Mouse (Mus musculus) embryonic facial prominence, embryonic 10.5 days (tissue): Measurements from ENCODE around the gene Rnf214. TPM values are rescaled to one million over a fixed set of nuclear protein-coding genes. Genes with fewer than 3 reads are reported as not detected.

Source experiments
- DNase-seq: peaks from one replicate; pipeline ENCODE4 v3.0.0-alpha.2; 2017; ENCODE audit warnings: low spot score
- H3K27ac ChIP-seq: fragments of 300-500 bp; sonication (generic); replicated peaks from 2 replicates; pipeline ENCODE4 v1.5.1; 2016; ENCODE audit warnings: mild to moderate bottlenecking
- H3K27me3 ChIP-seq: fragments of 300-500 bp; sonication (generic); replicated peaks from 2 replicates; pipeline ENCODE4 v1.6.1; 2016; ENCODE audit warnings: low read depth, mild to moderate bottlenecking; ENCODE audit not compliant: poor library complexity, severe bottlenecking
- H3K36me3 ChIP-seq: fragments of 300-500 bp; sonication (generic); replicated peaks from 2 replicates; pipeline ENCODE4 v1.6.1; 2016; ENCODE audit warnings: mild to moderate bottlenecking, moderate library complexity
- H3K4me1 ChIP-seq: fragments of 300-500 bp; sonication (generic); 2 replicates; pipeline ENCODE4 v1.6.1; 2016
- H3K4me3 ChIP-seq: fragments of 300-500 bp; sonication (generic); 2 replicates; pipeline ENCODE4 v1.5.1; 2016; ENCODE audit warnings: mild to moderate bottlenecking, moderate library complexity
- H3K9me3 ChIP-seq: fragments of 300-500 bp; sonication (generic); 2 replicates; pipeline ENCODE4 v1.6.1; 2016; ENCODE audit warnings: mild to moderate bottlenecking
- WGBS: fragments of 180-500 bp; shearing (Covaris S2); methylation state at CpG from one replicate; pipeline ENCODE4 v1.1.7; 2016; 5-methylcytosine and 5-hydroxymethylcytosine counted together
- polyA plus RNA-seq: library from polyadenylated mRNA; unstranded; fragments of >200 nt; fragmentation: Nextera tagmentation; extraction: Ambion mirVana; gene quantifications from 2 replicates; pipeline ENCODE4 v1.2.1, GENCODE M21; 2016

Gene Rnf214
- polyA plus RNA-seq, 1 experiment from 2014 or later = 66.8 TPM

DNA sequence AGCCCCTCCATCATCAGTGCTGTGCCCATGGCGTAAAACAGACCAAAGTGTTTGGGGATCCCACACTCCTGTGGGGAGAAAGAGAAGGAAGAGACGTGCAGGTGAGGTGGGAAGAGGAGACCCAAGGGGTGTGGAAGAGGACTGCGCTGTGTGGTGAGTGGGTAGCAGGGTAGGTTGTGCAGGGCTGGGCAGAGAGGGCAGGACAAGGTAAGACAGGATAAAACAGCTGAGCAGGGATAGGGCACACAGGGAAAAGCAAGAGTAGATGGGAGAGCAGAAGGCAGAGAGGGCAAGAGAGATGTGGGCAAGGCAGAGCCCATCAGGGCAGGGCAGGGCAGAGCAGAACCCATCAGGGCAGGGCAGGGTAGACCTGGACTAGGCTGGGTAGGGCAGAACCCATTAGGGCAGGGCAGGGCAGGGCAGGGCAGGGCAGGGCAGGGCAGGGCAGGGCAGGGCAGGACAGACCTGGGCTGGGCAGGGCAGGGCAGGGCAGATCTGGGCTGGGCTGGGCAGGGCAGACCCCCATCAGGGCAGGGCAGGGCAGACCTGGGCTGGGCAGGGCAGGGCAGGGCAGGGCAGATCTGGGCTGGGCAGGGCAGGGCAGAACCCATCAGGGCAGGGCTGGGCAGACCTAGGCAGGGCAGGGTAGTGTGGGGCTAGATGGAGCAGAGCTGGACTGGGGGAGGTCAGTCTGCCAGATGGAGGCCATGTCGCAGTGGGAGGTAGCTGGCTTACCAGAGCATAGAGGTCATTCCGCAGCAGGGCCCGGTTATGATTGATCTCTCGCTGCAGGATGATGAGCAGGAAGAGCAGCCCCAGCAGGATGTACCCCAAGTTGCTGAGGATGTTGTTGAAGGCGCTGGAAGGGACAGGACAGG lies 37.2 kb upstream of the Rnf214 start:
- Histone ChIP-seq H3K4me3 (no peak overlapping the region), H3K36me3 (peaks cover 91% of the 10 kb centered on the region), H3K4me1 (no peaks in the 10 kb centered on the region), H3K27ac (no peak overlapping the region), H3K9me3 (no peaks in the 10 kb centered on the region), H3K27me3 (no peaks in the 10 kb centered on the region)
- DNase-seq = no peak
- 88% methylated on average over 8 of the region's 8 CpGs for WGBS

DNA sequence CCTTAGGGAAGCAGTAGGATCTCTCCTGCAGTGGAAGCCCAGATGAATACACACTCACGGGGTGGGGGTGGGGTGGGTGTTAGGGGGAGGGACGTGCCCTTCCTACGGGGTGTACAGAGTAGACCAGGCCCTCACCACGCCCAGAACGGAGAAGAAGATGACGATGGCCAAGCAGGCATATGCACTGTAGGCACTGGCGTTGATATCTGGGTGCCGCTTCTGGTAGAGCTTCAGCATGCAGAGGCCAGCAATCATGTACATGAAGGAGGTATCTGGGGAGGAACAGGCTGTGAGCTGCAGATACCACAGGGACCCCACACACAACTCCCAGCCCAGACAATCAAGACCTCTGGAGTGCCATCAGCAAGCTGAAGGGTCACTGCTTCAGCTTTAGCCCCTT lies 36.2 kb upstream of the Rnf214 start:
- Histone ChIP-seq H3K9me3 (no peaks in the 10 kb centered on the region), H3K27me3 (no peaks in the 10 kb centered on the region), H3K4me3 (no peak overlapping the region), H3K27ac (no peak overlapping the region), H3K4me1 (no peaks in the 10 kb centered on the region), H3K36me3 (peaks cover 91% of the 10 kb centered on the region)
- DNase-seq = no peak
- WGBS = 95% methylated on average over 8 of the region's 8 CpGs

DNA sequence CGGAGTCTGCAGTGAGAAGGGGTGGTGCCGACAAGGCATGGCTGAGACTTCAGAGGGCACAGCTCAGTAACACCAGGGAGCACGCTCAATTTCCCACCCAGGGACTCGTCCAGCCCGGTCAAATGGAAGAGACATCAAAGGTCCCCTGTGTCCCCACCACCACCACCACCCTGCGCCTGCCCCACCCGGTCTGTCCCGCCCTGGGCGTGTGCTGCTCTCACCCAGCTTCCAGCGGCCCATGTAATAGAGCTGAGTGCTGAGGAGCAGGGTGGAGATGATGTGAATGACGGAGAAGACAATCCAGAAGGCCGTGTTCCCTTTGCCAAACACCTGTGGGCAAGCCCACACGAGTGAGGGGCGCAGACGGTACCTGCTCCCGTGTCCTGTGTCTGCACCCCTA lies 35.8 kb upstream of the Rnf214 start:
- H3K27me3 ChIP-seq = no peaks in the 10 kb centered on the region
- no peak for DNase-seq
- WGBS = 95% methylated on average over 16 of the region's 16 CpGs
- no peak overlapping the region for H3K27ac ChIP-seq
- H3K36me3 ChIP-seq = peaks cover 90% of the 10 kb centered on the region
- H3K9me3 ChIP-seq = no peaks in the 10 kb centered on the region
- no peaks in the 10 kb centered on the region for H3K4me1 ChIP-seq
- no peak overlapping the region for H3K4me3 ChIP-seq

DNA sequence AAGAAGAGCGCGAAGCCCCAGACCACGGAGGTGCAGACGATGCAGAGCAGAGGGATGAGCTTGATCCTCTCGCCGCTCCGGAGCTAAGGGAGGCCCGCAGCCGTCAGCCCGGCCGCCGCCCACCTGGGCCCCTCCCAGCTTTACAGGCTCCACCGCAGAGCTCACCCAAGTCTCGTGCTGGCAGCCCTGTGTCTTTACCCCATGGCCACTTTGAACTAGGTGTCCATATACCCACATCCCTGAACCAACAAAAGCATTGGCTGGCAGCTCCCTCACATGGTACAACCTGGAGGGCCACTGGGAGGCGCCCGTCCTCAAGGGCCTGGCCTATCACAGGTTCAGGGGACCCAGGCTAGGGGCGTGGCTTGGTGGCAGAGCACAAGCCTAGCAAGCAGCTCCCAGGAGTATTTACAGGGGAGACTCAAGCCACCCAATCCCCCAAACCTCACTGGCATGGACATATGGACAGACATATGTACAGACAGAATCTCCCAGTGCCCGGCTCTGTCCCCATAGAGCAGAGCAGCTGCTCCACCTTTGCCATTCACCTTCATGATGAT lies 34.7 kb upstream of the Rnf214 start:
- Histone ChIP-seq H3K36me3 (peaks cover 82% of the 10 kb centered on the region), H3K9me3 (no peaks in the 10 kb centered on the region), H3K27me3 (peaks cover 4% of the 10 kb centered on the region; the same call in 1 of the 2 replicates), H3K4me3 (no peak overlapping the region), H3K4me1 (no peaks in the 10 kb centered on the region), H3K27ac (no peak overlapping the region)
- WGBS = 58% methylated on average over 18 of the region's 18 CpGs
- peak; percentile 37 for DNase-seq

DNA sequence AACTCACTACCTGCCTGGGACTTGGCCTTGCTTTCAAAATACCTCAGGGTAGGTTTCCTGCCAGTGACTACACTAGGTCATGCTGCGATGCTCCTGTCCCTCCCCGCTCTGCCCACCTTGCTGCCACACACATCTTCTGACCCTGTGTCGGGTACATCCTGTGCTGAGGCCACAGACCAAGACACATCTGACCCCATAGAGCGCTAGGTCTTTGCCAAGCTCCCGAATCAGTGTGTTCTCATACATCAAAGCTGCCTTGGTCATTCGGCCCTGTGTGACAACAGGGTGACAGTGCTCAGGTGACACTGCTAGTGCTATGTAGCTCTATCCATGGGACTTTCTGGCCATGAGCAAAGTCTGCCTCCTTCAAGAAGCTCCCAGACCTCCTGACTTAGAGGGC lies 33.1 kb upstream of the Rnf214 start:
- H3K27me3 ChIP-seq = peaks cover 9% of the 10 kb centered on the region
- no peak overlapping the region for H3K4me3 ChIP-seq
- no peak for DNase-seq
- peaks cover 11% of the 10 kb centered on the region for H3K4me1 ChIP-seq
- 94% methylated on average over 6 of the region's 6 CpGs for WGBS
- H3K36me3 ChIP-seq = peaks cover 65% of the 10 kb centered on the region
- no peak overlapping the region for H3K27ac ChIP-seq
- H3K9me3 ChIP-seq = no peaks in the 10 kb centered on the region

DNA sequence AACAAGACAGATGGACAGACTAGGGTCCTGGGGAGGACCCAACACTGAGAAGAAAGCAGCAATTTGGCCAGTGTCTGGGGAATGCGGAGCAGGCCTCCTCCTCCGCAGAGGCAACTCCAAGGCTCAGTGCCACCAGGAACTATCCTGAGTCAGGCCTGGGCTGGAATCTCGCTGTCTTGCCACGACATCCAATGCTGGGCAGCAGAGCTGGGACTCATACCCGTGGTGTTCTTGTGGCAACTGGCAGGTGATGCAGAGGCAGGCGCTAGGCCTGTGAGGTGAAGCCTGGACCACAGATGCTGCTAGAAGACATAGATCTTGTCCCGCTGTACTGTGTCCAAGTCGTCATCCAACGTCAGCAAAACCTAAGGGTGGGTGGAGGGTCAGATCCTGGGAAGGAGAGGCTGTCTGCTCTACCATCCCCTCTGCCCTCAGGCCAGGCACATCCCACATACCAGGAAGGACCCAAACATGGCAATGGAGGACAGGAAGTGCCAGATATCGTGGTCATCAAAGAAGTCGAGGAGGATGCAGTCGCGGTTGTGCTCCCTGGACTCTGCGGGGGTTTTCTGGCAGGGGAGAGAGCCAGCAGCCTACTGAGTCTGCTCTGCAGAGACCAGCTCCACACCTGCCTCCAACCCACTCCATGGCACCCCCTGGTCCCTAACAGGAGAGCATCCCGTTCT lies 32.4 kb upstream of the Rnf214 start:
- Histone ChIP-seq H3K27ac (no peak overlapping the region), H3K4me1 (peaks cover 11% of the 10 kb centered on the region), H3K4me3 (no peak overlapping the region), H3K9me3 (no peaks in the 10 kb centered on the region), H3K36me3 (peaks cover 58% of the 10 kb centered on the region), H3K27me3 (peaks cover 9% of the 10 kb centered on the region)
- DNase-seq = no peak
- 84% methylated on average over 15 of the region's 15 CpGs for WGBS

DNA sequence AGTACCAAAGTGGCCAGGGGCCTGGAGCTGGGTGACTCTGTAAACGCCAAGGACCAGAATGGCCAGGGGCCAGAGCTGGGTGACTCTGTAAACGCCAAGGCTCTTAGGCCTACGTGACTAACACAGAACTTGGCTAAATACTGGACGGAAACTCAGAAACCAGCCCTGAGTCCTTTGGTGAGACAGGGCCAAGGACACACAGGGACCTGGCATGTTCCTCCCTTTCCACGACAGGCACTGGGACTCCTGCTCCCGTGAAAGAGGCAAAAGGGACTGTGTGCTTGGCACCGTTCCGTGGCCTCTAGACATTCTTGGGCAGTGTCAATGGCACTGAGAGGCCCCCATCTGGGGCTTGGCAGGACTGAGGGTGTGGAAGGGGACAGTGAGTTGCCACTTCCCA lies 31.4 kb upstream of the Rnf214 start:
- Histone ChIP-seq H3K27ac (no peak overlapping the region), H3K4me3 (peak overlapping the region; percentile 4; the same call in 1 of the 2 replicates), H3K36me3 (peaks cover 48% of the 10 kb centered on the region), H3K4me1 (peaks cover 11% of the 10 kb centered on the region), H3K27me3 (peaks cover 9% of the 10 kb centered on the region), H3K9me3 (no peaks in the 10 kb centered on the region)
- WGBS = 89% methylated on average over 8 of the region's 8 CpGs
- DNase-seq = no peak

DNA sequence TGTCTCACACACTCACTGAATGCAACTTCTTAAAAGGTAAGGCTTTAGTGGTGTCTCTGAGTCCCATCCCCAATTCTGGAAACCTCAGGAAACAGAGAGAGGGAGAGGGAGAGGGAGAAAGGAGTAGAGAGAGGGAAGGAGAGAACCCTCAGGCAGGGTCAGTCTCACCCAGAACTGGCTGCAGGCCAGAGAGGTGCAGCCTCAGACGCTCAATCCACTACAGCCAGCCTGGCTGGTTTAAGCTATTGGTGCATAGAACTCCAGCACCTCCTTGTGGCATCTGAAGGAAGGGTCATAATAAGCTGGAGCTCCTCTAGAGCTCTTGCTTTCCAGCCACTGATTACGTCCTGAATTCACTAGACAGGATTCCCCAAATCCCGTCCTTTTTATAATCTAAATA lies 30.2 kb upstream of the Rnf214 start:
- DNase-seq = peak; percentile 63
- Histone ChIP-seq H3K9me3 (no peaks in the 10 kb centered on the region), H3K27me3 (peaks cover 9% of the 10 kb centered on the region), H3K4me1 (peaks cover 15% of the 10 kb centered on the region), H3K36me3 (peaks cover 41% of the 10 kb centered on the region), H3K27ac (no peak overlapping the region), H3K4me3 (no peak overlapping the region)
- WGBS = 27% methylated on average over 3 of the region's 3 CpGs

DNA sequence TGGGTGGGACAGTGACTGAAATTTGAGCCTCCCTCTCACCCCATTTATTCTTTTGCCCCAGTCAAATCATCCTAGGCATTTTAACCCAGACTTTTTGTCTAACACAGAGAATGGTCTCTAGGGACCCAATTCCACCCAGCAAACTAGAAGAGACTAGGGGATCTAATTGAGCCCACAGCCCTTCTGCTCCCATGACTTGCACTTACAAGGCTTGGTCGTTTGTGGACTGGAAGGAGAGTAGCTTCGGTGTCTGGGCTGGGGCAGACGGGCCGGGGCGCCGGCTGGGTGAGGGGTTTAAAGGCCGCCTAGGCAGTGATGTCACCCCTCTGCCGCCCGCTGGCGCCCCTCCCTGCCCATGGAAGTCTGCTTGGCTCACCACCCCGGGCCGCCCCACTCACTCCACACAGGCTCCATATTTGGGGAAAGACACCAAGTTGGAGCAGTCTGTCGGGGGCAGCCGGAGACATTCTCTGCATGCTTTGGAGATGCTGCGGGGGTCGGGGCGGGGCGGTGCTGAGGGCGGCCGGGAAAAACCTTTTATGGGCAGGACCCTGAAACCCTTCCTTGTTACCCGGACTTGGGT lies 29.0 kb upstream of the Rnf214 start, which contains the start of gene Tagln:
Gene Tagln, minus strand, starts transcription at position 431 of the 583 bp plus-strand sequence.
- H3K4me1 ChIP-seq = peaks cover 15% of the 10 kb centered on the region

DNA sequence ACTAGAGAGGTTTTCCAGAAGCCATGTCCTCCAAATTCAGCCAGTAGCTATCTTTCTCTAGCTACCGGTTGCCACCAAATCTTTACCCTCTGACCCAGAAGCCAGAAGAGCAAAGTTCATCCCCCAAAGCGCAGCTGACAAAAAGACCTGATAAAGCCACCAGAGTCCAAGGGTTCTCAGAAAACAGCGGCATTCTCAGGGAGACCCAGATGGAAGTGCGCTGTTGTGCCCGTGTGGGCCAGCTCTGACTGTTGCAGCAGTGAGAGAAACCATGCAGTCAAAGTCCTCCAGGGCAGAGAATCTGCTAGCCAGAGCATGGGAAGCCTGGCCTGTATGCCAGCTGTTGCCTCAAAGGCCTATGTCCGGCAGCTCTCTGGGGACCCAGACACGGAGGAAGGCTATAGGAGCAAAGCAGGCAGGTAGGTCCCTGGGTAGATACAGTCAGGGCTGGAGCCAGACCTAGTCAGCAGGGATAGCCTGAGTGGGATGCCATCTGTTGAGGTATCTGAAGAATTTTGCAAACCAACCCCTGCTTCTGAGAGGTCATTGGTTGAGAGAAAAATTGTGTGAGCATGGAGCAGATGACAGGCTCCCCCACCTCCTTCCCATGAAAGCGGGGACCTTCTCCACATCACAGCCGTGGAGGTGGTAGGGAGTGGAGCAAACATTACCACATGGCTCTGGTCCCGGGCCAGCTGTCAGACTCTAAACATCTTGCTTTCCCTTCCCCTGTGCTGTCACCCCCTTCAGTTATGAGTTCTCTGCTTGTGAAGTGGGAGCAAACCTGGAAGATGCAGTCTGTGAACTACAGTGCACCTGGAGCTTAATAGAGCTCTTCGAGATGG lies 26.1 kb upstream of the Rnf214 start:
- DNase-seq = no peak
- peaks cover 15% of the 10 kb centered on the region for H3K4me1 ChIP-seq
- no peak overlapping the region for H3K27ac ChIP-seq
- H3K36me3 ChIP-seq = peaks cover 46% of the 10 kb centered on the region
- H3K9me3 ChIP-seq = no peaks in the 10 kb centered on the region
- H3K4me3 ChIP-seq = no peak overlapping the region
- 79% methylated on average over 11 of the region's 11 CpGs for WGBS
- H3K27me3 ChIP-seq = peaks cover 9% of the 10 kb centered on the region

More for the DNA sequence above, 29.0 kb upstream of the Rnf214 start, which contains the start of gene Tagln:
- peaks cover 9% of the 10 kb centered on the region for H3K27me3 ChIP-seq
- H3K36me3 ChIP-seq = peaks cover 40% of the 10 kb centered on the region
- WGBS = 11% methylated on average over 21 of the region's 21 CpGs
- H3K27ac ChIP-seq = peak within 1 kb of the TSS; percentile 26; the same call in 1 of the 2 replicates
- H3K4me3 ChIP-seq = peak within 1 kb of the TSS; percentile 43
- DNase-seq = peak; percentile 61
- no peaks in the 10 kb centered on the region for H3K9me3 ChIP-seq

DNA sequence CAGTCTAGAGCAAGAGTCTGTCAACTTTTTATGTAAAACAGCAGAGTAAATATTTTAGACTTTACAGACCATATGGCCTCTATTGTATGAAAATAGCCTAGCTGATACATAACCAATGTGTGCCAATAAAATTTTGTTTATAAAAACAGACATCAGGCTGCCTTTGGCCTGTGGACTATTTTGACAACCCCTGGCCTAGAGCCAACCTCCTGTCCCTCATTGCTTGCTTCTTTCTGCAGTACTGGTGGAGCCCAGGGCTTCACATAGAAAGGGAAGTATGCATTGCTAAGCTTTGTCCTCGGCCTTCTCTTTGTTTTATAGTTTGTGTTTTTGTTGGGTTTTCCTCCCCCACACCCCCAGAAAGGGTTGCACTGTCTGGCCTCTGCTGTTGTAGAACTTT lies 25.2 kb upstream of the Rnf214 start:
- Histone ChIP-seq H3K9me3 (no peaks in the 10 kb centered on the region), H3K36me3 (peaks cover 51% of the 10 kb centered on the region), H3K4me1 (peaks cover 15% of the 10 kb centered on the region), H3K27ac (no peak overlapping the region), H3K4me3 (no peak overlapping the region), H3K27me3 (peaks cover 9% of the 10 kb centered on the region)
- WGBS = 76% methylated on average over 1 of the region's 1 CpGs
- no peak for DNase-seq
